Mouse (Mus musculus) adrenal gland, adult 10 weeks (tissue): ENCODE results near the gene Zfp362. TPM values are rescaled to one million over a fixed set of nuclear protein-coding genes. Genes with fewer than 3 reads are reported as not detected.

Source experiments
- polyA plus RNA-seq: library from polyadenylated mRNA; stranded (reverse); fragments of 350-450 nt; fragmentation: Illumina TruSeq; extraction: RNeasy Lipid Tissue Mini Kit (QIAGEN cat#74804); gene quantifications from one replicate; pipeline ENCODE4 v1.2.3, GENCODE M21; 2014; ENCODE audit warnings: low read depth, low replicate concordance

The Zfp362 gene
- polyA plus RNA-seq, result 8.3 TPM

DNA sequence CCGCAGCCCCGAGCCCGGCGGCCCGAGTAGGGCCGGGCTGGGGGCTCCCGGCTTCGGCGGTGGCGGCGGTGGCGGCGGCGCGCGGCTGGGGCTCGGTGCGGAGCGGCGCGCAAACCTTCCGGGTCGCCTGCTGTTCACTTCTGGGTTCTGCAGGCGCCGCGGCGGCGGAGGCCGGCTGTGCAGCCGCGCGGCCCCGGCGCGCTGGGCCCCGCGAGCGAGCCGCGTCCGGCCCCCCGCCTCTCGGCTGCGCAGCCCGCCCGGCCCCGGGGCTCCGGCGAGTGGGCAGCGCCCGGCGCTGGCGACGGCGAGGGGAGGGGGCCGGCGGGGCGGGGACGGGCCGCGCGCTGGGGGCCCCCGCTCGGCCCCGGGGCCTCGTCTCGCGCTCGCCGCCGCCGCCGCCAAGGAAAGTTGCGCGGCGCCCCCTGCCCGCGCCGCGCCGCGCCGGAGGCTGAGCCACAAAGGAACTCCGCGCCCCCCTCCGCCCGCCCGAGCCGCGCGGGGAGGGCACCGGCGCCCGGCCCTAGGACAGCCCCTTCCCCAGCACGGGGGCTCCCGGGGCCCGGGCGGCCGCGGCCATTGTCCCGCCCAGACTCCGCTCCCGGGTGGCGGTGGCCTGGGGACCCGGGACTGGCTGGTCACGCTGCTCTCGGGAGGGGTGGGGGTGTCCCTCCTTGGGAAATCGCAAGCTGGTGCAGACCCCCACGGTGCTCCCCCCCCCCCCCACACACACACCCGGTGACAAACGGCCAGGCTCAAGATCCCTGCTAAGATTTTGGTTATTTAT is at the start of gene Zfp362:
TSS of gene Zfp362 (minus strand) at position 3 of the 784 bp plus-strand sequence.

GRCm38 (mm10) chr4:128755064-128755463 is 50.8 kb downstream of the Zfp362 start, which contains the start of gene A3galt2:
Gene A3galt2 (plus strand): TSS chr4:128755364.

Other genes with a start within 250 kb of the Zfp362 start
- gene Zscan20, start 195.9 kb downstream of the Zfp362 start, polyA plus RNA-seq, result 1.8 TPM
- gene Tlr12, start 187.4 kb downstream of the Zfp362 start, polyA plus RNA-seq, result not detected
- 1.7 TPM for gene Phc2, start 151.3 kb downstream of the Zfp362 start, polyA plus RNA-seq
- not detected for gene A3galt2, start 50.7 kb downstream of the Zfp362 start, polyA plus RNA-seq
- gene Trim62, start 77.5 kb upstream of the Zfp362 start, polyA plus RNA-seq, result 4.0 TPM
- gene Azin2, start 156.4 kb upstream of the Zfp362 start, polyA plus RNA-seq, result 1.9 TPM
- gene Ak2, start 185.9 kb upstream of the Zfp362 start, polyA plus RNA-seq, result 36.0 TPM